Mouse (Mus musculus): Measurements from ENCODE around the gene Ccdc61. TPM values are rescaled to one million over a fixed set of nuclear protein-coding genes. Genes with fewer than 3 reads are reported as not detected.
A peak's percentile ranks its signal among the peaks of the same experiment; 100 is the strongest.

The Ccdc61 gene
- polyA plus RNA-seq, 1 experiment from 2014 or later: 19.4 TPM

- Histone ChIP-seq H3K9me3 (ENCODE audit: control insufficient read depth, low read length) (no peaks in the 10 kb centered on the region), H3K4me1 (ENCODE audit: control insufficient read depth, insufficient read depth, low read length) (no peaks in the 10 kb centered on the region), H3K36me3 (ENCODE audit: control insufficient read depth, insufficient read depth, low read length) (no peaks in the 10 kb centered on the region), H3K27me3 (replicated peaks; ENCODE audit: control insufficient read depth, insufficient read depth, low read length) (no peaks in the 10 kb centered on the region), H3K4me3 (ENCODE audit: low read depth, low read length) (no peak overlapping the region), H3K27ac (replicated peaks; ENCODE audit: low read depth, low read length) (no peak overlapping the region), H3K4me2 (ENCODE audit: low read depth, low read length) (no peak overlapping the region), H3K9ac (ENCODE audit: low read depth, low read length) (no peak overlapping the region)
- no peak for ATAC-seq (ENCODE audit: low read depth)
- WGBS: 53% methylated on average over 9 of the region's 9 CpGs
- no peak for DNase-seq (ENCODE audit: low spot score)
Measured at GRCm38 (mm10) chr7:18942815-18943214, 32.6 kb upstream of the Ccdc61 start.

GRCm38 (mm10) chr7:18942376-18942775 lies 32.2 kb upstream of the Ccdc61 start:
- no peak overlapping the region for H3K9ac ChIP-seq (ENCODE audit: low read depth, low read length)

DNA sequence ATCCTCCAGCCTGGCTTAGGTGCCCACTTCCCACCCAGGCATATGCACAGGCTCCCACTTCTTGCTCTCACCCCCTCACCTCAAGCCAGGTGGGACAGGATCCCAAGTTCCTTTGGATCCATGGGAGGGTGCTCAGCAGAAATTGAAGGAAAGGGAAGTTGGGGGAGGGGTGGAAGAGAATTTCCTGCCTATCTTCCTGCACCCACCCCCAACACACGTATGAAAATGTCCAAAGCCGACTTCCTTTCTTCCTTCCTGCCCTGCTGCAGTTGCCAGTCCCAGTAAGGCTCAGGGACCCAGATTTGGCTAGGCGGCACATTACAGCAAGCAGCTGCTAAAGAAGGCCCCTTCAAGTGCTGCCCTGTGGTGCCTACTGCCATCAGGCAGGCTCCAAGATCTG lies 17.5 kb upstream of the Ccdc61 start:
- Histone ChIP-seq H3K4me1 (ENCODE audit: control insufficient read depth, insufficient read depth, low read length) (peaks cover 7% of the 10 kb centered on the region), H3K9me3 (ENCODE audit: control insufficient read depth, low read length) (no peaks in the 10 kb centered on the region), H3K4me2 (ENCODE audit: low read depth, low read length) (peak overlapping the region; percentile 79; the same call in 1 of the 2 replicates), H3K36me3 (ENCODE audit: control insufficient read depth, insufficient read depth, low read length) (no peaks in the 10 kb centered on the region), H3K9ac (ENCODE audit: low read depth, low read length) (no peak overlapping the region), H3K4me3 (ENCODE audit: low read depth, low read length) (no peak overlapping the region), H3K27me3 (replicated peaks; ENCODE audit: control insufficient read depth, insufficient read depth, low read length) (peaks cover 52% of the 10 kb centered on the region), H3K27ac (replicated peaks; ENCODE audit: low read depth, low read length) (no peak overlapping the region; the same call in 1 of the 2 replicates)
- DNase-seq (ENCODE audit: low spot score) (no peak), ATAC-seq (ENCODE audit: low read depth) (no peak)
- WGBS: 39% methylated on average over 3 of the region's 3 CpGs

More at GRCm38 (mm10) chr7:18942376-18942775, 32.2 kb upstream of the Ccdc61 start:
- no peak overlapping the region for H3K4me2 ChIP-seq (ENCODE audit: low read depth, low read length)
- H3K4me3 ChIP-seq (ENCODE audit: low read depth, low read length): no peak overlapping the region
- H3K9me3 ChIP-seq (ENCODE audit: control insufficient read depth, low read length): no peaks in the 10 kb centered on the region
- 30% methylated on average over 1 of the region's 1 CpGs for WGBS
- no peaks in the 10 kb centered on the region for H3K36me3 ChIP-seq (ENCODE audit: control insufficient read depth, insufficient read depth, low read length)
- H3K27ac ChIP-seq (replicated peaks; ENCODE audit: low read depth, low read length): no peak overlapping the region
- no peaks in the 10 kb centered on the region for H3K4me1 ChIP-seq (ENCODE audit: control insufficient read depth, insufficient read depth, low read length)
- ATAC-seq (ENCODE audit: low read depth): no peak
- H3K27me3 ChIP-seq (replicated peaks; ENCODE audit: control insufficient read depth, insufficient read depth, low read length): no peaks in the 10 kb centered on the region
- DNase-seq (ENCODE audit: low spot score): no peak

DNA sequence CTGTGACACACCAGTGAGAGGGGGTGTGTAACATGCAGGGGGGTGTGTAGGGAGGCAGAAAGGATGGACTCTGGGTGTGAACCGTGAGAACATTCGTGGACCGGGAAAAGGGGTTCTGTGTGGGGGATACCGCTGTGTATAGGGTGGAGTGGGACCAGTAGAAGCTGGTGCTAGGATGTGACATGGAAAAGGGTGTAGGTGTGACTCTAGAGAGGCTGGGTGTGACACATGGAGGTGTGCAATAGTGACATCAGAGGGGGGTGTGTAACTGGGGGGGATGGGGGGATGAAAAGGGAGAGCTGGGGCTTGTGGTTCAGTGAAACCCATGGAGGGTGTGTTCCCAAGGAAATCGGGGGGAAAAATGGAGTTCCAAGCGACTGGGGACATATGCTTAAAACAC lies 16.7 kb upstream of the Ccdc61 start:
- ATAC-seq (ENCODE audit: low read depth): no peak; the same call in 1 of the 2 replicates
- H3K27ac ChIP-seq (replicated peaks; ENCODE audit: low read depth, low read length): no peak overlapping the region

DNA sequence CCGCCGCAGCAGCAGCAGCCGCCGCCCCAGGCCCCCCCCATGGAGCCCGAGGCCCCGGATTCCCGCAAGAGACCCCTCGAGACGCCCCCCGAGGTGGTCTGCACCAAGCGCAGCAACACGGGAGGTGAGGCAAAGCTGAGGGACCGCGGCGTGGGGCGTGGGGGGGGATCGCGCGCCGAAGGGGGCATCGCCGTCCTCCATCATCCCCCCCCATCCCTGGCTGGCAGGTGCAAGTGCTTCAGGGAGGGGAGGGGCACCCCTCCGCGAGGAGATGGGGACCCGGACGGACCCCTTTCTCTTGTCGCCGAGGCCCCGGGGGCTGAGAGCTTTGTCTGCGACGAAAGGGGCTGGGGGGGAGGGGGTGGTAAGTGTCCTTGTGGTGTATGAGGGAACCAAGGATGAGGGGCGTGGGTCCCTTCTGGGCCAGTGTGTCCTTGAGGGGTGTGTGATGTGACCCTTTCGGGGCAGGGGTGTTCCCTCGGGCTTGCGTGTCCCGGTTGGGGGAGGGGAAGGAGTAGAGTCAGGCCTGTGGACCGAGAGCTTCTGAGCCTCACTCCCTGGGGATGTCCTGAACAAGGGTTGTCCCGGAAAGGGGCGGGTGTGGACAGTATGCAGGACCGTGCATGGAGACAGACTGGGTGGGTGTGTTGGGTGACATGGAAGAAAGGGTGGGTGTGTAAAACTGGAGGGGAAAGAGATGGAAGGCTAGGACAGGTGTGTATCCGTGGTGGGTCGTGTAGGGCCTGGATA lies 16.0 kb upstream of the Ccdc61 start:
- Histone ChIP-seq H3K27me3 (replicated peaks; ENCODE audit: control insufficient read depth, insufficient read depth, low read length) (peaks cover 54% of the 10 kb centered on the region), H3K4me2 (ENCODE audit: low read depth, low read length) (peak overlapping the region; percentile 79), H3K9me3 (ENCODE audit: control insufficient read depth, low read length) (no peaks in the 10 kb centered on the region), H3K27ac (replicated peaks; ENCODE audit: low read depth, low read length) (no peak overlapping the region), H3K4me3 (ENCODE audit: low read depth, low read length) (peak overlapping the region; percentile 48), H3K4me1 (ENCODE audit: control insufficient read depth, insufficient read depth, low read length) (peaks cover 7% of the 10 kb centered on the region), H3K9ac (ENCODE audit: low read depth, low read length) (peak overlapping the region; percentile 57), H3K36me3 (ENCODE audit: control insufficient read depth, insufficient read depth, low read length) (no peaks in the 10 kb centered on the region)
- 2% methylated on average over 19 of the region's 42 CpGs for WGBS
- DNase-seq (ENCODE audit: low spot score): peak; percentile 13
- ATAC-seq (ENCODE audit: low read depth): peak; percentile 3; the same call in 1 of the 2 replicates

More for the DNA sequence above, 16.7 kb upstream of the Ccdc61 start:
- peaks cover 7% of the 10 kb centered on the region for H3K4me1 ChIP-seq (ENCODE audit: control insufficient read depth, insufficient read depth, low read length)
- H3K4me3 ChIP-seq (ENCODE audit: low read depth, low read length): peak overlapping the region; percentile 48
- no peaks in the 10 kb centered on the region for H3K9me3 ChIP-seq (ENCODE audit: control insufficient read depth, low read length)
- H3K27me3 ChIP-seq (replicated peaks; ENCODE audit: control insufficient read depth, insufficient read depth, low read length): peaks cover 54% of the 10 kb centered on the region
- H3K4me2 ChIP-seq (ENCODE audit: low read depth, low read length): peak overlapping the region; percentile 79; the same call in 1 of the 2 replicates
- peak overlapping the region; percentile 57; the same call in 1 of the 2 replicates for H3K9ac ChIP-seq (ENCODE audit: low read depth, low read length)
- 52% methylated on average over 6 of the region's 6 CpGs for WGBS
- no peaks in the 10 kb centered on the region for H3K36me3 ChIP-seq (ENCODE audit: control insufficient read depth, insufficient read depth, low read length)
- no peak for DNase-seq (ENCODE audit: low spot score)

- Histone ChIP-seq H3K4me3 (ENCODE audit: low read depth, low read length) (peak within 1 kb of the TSS; percentile 48), H3K9ac (ENCODE audit: low read depth, low read length) (peak within 1 kb of the TSS; percentile 57), H3K4me1 (ENCODE audit: control insufficient read depth, insufficient read depth, low read length) (peaks cover 7% of the 10 kb centered on the region), H3K27ac (replicated peaks; ENCODE audit: low read depth, low read length) (no peak within 1 kb of the TSS), H3K4me2 (ENCODE audit: low read depth, low read length) (peak within 1 kb of the TSS; percentile 79), H3K9me3 (ENCODE audit: control insufficient read depth, low read length) (no peaks in the 10 kb centered on the region), H3K36me3 (ENCODE audit: control insufficient read depth, insufficient read depth, low read length) (no peaks in the 10 kb centered on the region), H3K27me3 (replicated peaks; ENCODE audit: control insufficient read depth, insufficient read depth, low read length) (peaks cover 54% of the 10 kb centered on the region)
- ATAC-seq (ENCODE audit: low read depth) (peak; percentile 86), DNase-seq (ENCODE audit: low spot score) (peak; percentile 93)
- WGBS: 0% methylated on average over 13 of the region's 45 CpGs
Measured at GRCm38 (mm10) chr7:18925162-18925938, 15.1 kb upstream of the Ccdc61 start, which contains the start of gene Nova2. Nova2 (plus strand) TSS chr7:18925888.

DNA sequence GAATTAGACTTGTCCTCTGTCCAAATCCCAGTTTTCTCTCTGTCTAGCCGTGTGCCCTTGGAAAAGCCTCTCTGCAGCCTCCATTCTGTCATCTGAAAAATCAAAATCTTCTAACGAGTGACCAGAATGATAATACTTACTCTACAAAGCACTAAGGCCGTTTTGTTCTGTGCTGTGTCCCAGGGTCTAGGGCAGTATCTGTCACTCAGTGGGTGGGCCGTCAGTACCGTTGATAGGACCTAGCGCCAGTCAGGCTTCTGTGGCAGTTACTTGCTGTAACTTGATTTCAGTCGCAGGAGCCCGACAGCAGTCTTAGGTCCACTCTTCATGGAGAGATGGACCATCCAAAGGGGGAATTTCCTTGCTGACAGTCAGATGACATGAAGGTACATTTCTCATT lies 14.1 kb upstream of the Ccdc61 start:
- 15% methylated on average over 8 of the region's 8 CpGs for WGBS
- Histone ChIP-seq H3K9me3 (ENCODE audit: control insufficient read depth, low read length) (no peaks in the 10 kb centered on the region), H3K9ac (ENCODE audit: low read depth, low read length) (no peak overlapping the region), H3K4me3 (ENCODE audit: low read depth, low read length) (no peak overlapping the region), H3K36me3 (ENCODE audit: control insufficient read depth, insufficient read depth, low read length) (no peaks in the 10 kb centered on the region), H3K4me1 (ENCODE audit: control insufficient read depth, insufficient read depth, low read length) (peaks cover 7% of the 10 kb centered on the region), H3K4me2 (ENCODE audit: low read depth, low read length) (no peak overlapping the region), H3K27me3 (replicated peaks; ENCODE audit: control insufficient read depth, insufficient read depth, low read length) (peaks cover 54% of the 10 kb centered on the region), H3K27ac (replicated peaks; ENCODE audit: low read depth, low read length) (no peak overlapping the region)
- no peak for ATAC-seq (ENCODE audit: low read depth)
- no peak for DNase-seq (ENCODE audit: low spot score)

- H3K4me2 ChIP-seq (ENCODE audit: low read depth, low read length): no peak overlapping the region
- no peak overlapping the region for H3K27ac ChIP-seq (replicated peaks; ENCODE audit: low read depth, low read length)
- peaks cover 7% of the 10 kb centered on the region for H3K4me1 ChIP-seq (ENCODE audit: control insufficient read depth, insufficient read depth, low read length)
- H3K27me3 ChIP-seq (replicated peaks; ENCODE audit: control insufficient read depth, insufficient read depth, low read length): peaks cover 54% of the 10 kb centered on the region
- no peaks in the 10 kb centered on the region for H3K36me3 ChIP-seq (ENCODE audit: control insufficient read depth, insufficient read depth, low read length)
- WGBS: 25% methylated on average over 4 of the region's 4 CpGs
- ATAC-seq (ENCODE audit: low read depth) (no peak), DNase-seq (ENCODE audit: low spot score) (peak; percentile 22)
- no peaks in the 10 kb centered on the region for H3K9me3 ChIP-seq (ENCODE audit: control insufficient read depth, low read length)
- no peak overlapping the region for H3K9ac ChIP-seq (ENCODE audit: low read depth, low read length)
- H3K4me3 ChIP-seq (ENCODE audit: low read depth, low read length): no peak overlapping the region
Measured at GRCm38 (mm10) chr7:18923711-18924191, 13.5 kb upstream of the Ccdc61 start.

All from embryonic facial prominence, embryonic 14.5 days (tissue).